ENCODE assay signal across 8 mouse cellular contexts in genomic region chr8:121730170-121730569, GRCm38 (mm10). TPM values are rescaled to one million over a fixed set of nuclear protein-coding genes. Genes with fewer than 3 reads are reported as not detected.
A peak's percentile ranks its signal among the peaks of the same experiment; 100 is the strongest.
DNase-seq lines count a peak whose midpoint lies in the region; ATAC-seq lines count a peak whose summit lies in the region.

No protein-coding gene starts in this region.

- DNase-seq in kidney, adult 8-10 months, result no peak
- DNase-seq in embryo, embryonic 10.5 days (ENCODE audit: low spot score), result peak; percentile 55
- DNase-seq in urinary bladder, postnatal 4 days (ENCODE audit: low spot score in 2 of 2), result no peak
- DNase-seq in layer of hippocampus, adult 18-20 months (ENCODE audit: low spot score in 2 of 2), result no peak

- peaks cover 79% of the 10 kb centered on the region for H3K27me3 ChIP-seq in kidney, embryonic 15.5 days
- H3K27me3 ChIP-seq in hindbrain, embryonic 13.5 days, result peaks cover 63% of the 10 kb centered on the region
- H3K27me3 ChIP-seq in midbrain, embryonic 15.5 days (replicated peaks), result peaks cover 10% of the 10 kb centered on the region

- H3K9ac ChIP-seq in kidney, embryonic 15.5 days, result 0 out of 2 replicates have a peak overlapping the region, but pooled peaks have one; percentile 17
- H3K9ac ChIP-seq in hindbrain, embryonic 13.5 days, result peak overlapping the region; percentile 90
- H3K9ac ChIP-seq in midbrain, embryonic 15.5 days, result peak overlapping the region; percentile 76

- no peak for ATAC-seq in kidney, embryonic 15.5 days (replicated peaks; ENCODE audit: low FRiP score)
- ATAC-seq in hindbrain, embryonic 13.5 days (ENCODE audit: low FRiP score), result no peak
- 0 out of 2 replicates have a peak, but pooled peaks have one; percentile 25 for ATAC-seq in midbrain, embryonic 15.5 days (replicated peaks)
- no peak for ATAC-seq in erythroblast, adult 5-6 weeks (replicated peaks; ENCODE audit: low FRiP score, poor library complexity, severe bottlenecking)

- under 1% methylated on average over 53 of the region's 60 CpGs for WGBS in kidney, embryonic 15.5 days
- WGBS in hindbrain, embryonic 13.5 days, result 0% methylated on average over 35 of the region's 60 CpGs
- under 1% methylated on average over 50 of the region's 60 CpGs for WGBS in midbrain, embryonic 15.5 days

- H3K4me2 ChIP-seq in kidney, embryonic 15.5 days, result peak overlapping the region; percentile 85
- H3K4me2 ChIP-seq in hindbrain, embryonic 13.5 days, result peak overlapping the region; percentile 67
- peak overlapping the region; percentile 91 for H3K4me2 ChIP-seq in midbrain, embryonic 15.5 days

- peak overlapping the region; percentile 52 for H3K4me3 ChIP-seq in kidney, embryonic 15.5 days (replicated peaks)
- peak overlapping the region; percentile 81 for H3K4me3 ChIP-seq in hindbrain, embryonic 13.5 days
- peak overlapping the region; percentile 81 for H3K4me3 ChIP-seq in midbrain, embryonic 15.5 days

- H3K4me1 ChIP-seq in kidney, embryonic 15.5 days, result peaks cover 21% of the 10 kb centered on the region
- H3K4me1 ChIP-seq in hindbrain, embryonic 13.5 days (replicated peaks), result peaks cover 42% of the 10 kb centered on the region
- peaks cover 23% of the 10 kb centered on the region for H3K4me1 ChIP-seq in midbrain, embryonic 15.5 days

- H3K27ac ChIP-seq in kidney, embryonic 15.5 days, result no peak overlapping the region
- H3K27ac ChIP-seq in hindbrain, embryonic 13.5 days, result peak overlapping the region; percentile 76
- H3K27ac ChIP-seq in midbrain, embryonic 15.5 days, result peak overlapping the region; percentile 59

- H3K9me3 ChIP-seq in kidney, embryonic 15.5 days (replicated peaks), result no peaks in the 10 kb centered on the region
- H3K9me3 ChIP-seq in hindbrain, embryonic 13.5 days, result no peaks in the 10 kb centered on the region
- no peaks in the 10 kb centered on the region for H3K9me3 ChIP-seq in midbrain, embryonic 15.5 days

- H3K36me3 ChIP-seq in kidney, embryonic 15.5 days, result no peaks in the 10 kb centered on the region
- H3K36me3 ChIP-seq in hindbrain, embryonic 13.5 days, result peaks cover 6% of the 10 kb centered on the region; the same call in 1 of the 2 replicates
- H3K36me3 ChIP-seq in midbrain, embryonic 15.5 days (replicated peaks), result no peaks in the 10 kb centered on the region

RNA-seq across cellular contexts. Expression of gene Jph3, which starts 0.7 kb away (rescaled TPM):
- 0.85 and 1.3 TPM in 2 replicates for polyA plus RNA-seq in kidney, embryonic 15.5 days (2015; fragmentation: Nextera tagmentation; extraction: Ambion mirVana)
- polyA plus RNA-seq in hindbrain, embryonic 13.5 days (2015; fragmentation: Nextera tagmentation; extraction: Ambion mirVana), result 87.0 and 90.0 TPM in 2 replicates
- polyA plus RNA-seq in midbrain, embryonic 15.5 days (2015; fragmentation: Nextera tagmentation; extraction: Ambion mirVana), result 111 and 114 TPM in 2 replicates
- total RNA-seq in erythroblast, adult 5-6 weeks (2015; ENCODE audit: low replicate concordance), result not detected in 2 replicates
- not detected in 2 replicates for total RNA-seq in erythroblast, adult 5-6 weeks (2017; ENCODE audit: low replicate concordance)
- total RNA-seq in layer of hippocampus, adult 18-20 months (2021), result 100 to 1,000 TPM; 344 to 371 TPM

Comparison
In these comparisons a context has a peak if more than half of its experiments do, and no peak if none do; other contexts are left out.
1. H3K9ac ChIP-seq: peak in every context shown above with its lines; median percentile 90 in hindbrain, embryonic 13.5 days; 76 in midbrain, embryonic 15.5 days; 17 in kidney, embryonic 15.5 days.
2. RNA of gene Jph3, which starts 0.7 kb away (polyA plus RNA-seq): 111 to 114 TPM in midbrain, embryonic 15.5 days and 87.0 to 90.0 TPM in hindbrain, embryonic 13.5 days; 0.85 to 1.3 TPM in kidney, embryonic 15.5 days; every median in the first group is over 10 times any median in the second.
3. Peak in every context shown above with its lines, with median percentiles within 50 percentile points of each other: H3K4me2 ChIP-seq and H3K4me3 ChIP-seq.